Mouse (Mus musculus) layer of hippocampus, adult 11-12 months (tissue): ENCODE results near the gene Gm17657.
A peak's percentile ranks its signal among the peaks of the same experiment; 100 is the strongest.

ENCODE experiments used
- DNase-seq: peaks from one replicate; pipeline ENCODE4 v3.0.0; 2022; ENCODE audit warnings: low spot score

The Gm17657 gene

DNA sequence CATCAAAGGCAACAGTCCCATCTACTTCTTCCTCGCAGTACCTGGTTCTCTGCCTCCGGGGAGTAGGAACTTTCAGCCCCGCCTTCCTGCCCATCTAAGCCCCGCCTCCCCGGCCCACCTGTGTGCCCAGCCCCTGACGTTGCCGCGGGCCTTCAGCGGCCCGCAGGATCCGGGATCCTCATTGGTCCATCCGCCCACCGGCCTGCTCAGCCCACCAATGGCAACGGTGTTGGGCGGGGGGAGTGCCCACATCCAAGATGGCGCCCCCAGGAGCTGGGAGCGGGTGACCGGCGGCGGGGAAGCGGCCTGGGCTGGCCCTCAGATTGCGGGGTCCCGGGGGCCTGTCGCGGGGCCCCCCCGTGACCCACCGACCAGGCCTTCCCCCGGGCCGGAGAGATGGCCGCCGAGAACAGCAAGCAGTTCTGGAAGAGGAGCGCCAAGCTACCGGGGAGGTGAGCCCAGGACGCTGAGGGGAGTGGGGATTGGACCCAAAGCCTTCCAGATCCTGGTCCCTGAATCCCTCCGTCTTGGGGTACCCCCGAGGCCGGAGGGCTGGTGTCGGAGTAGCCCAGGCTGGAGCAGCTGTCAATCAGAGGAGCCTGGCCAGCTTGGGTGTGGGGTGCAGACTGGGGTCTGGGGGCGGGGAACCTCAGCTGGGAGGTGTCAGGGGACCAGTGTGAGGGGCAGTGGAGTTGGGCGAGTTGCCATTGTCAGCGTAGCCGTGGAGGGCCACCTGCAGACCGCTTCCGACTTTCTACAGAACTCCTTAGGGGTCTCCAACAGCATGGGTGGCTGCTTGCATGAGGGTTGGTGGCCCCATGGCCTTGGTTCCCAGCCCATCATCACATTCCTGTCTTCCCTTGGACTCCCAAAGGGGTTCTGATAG, at the start of gene Gm17657, which contains the start of gene Tbc1d22b:
Gm17657 (minus strand) TSS at position 96 of the 886 bp plus-strand sequence.
Tbc1d22b (plus strand) TSS at position 243 of the 886 bp plus-strand sequence.
- peak; percentile 96 for DNase-seq

- DNase-seq = no peak
Measured at GRCm38 (mm10) chr17:29599051-29599450, 49.6 kb upstream of the Gm17657 start.

DNA sequence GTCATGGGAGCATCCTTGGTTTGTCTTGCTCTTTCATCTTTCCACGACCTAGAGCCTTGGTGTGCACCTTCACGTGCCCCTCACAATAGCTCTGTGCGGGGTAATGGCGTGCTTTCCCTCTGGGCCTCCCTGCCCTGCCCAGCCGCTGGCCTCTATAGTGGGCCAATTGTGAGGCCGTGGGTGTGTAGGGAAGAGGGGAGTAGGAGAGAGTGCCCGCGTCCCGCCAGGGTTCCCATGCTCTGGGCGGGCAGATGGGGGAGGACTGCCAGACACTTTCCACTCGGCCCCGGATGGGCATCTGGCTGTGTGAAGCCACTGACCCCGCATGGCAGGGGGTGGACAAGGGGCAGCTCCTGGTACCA, 47.3 kb upstream of the Gm17657 start:
- DNase-seq = no peak

GRCm38 (mm10) chr17:29595891-29596770, 46.7 kb upstream of the Gm17657 start:
- no peak for DNase-seq

GRCm38 (mm10) chr17:29589221-29589898, 39.9 kb upstream of the Gm17657 start:
- peak; percentile 28 for DNase-seq

- no peak for DNase-seq
Measured at GRCm38 (mm10) chr17:29586921-29587320, 37.5 kb upstream of the Gm17657 start.

DNA sequence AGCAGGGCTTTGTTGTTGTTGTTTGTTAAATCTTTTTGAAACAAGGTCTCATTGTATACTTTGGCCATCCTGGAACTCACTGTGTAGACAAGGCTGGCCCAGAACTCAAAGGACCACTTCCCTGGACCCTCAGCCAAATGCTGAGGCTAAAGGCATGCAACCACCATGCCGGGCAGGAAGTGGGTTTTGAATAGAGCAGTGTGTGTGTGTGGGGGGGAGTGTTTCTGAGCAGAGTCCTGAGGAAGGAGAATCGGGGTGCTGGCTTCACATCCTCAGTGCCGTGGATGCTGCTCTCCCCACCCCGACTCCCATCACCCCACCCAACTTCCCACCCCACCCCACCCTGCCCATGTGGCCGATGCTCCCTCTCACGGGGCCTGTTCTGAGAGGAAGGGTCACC, 36.0 kb upstream of the Gm17657 start:
- no peak for DNase-seq

GRCm38 (mm10) chr17:29584737-29585136, 35.3 kb upstream of the Gm17657 start:
- peak; percentile 37 for DNase-seq

- no peak for DNase-seq
Measured at GRCm38 (mm10) chr17:29584306-29584705, 34.9 kb upstream of the Gm17657 start.

DNA sequence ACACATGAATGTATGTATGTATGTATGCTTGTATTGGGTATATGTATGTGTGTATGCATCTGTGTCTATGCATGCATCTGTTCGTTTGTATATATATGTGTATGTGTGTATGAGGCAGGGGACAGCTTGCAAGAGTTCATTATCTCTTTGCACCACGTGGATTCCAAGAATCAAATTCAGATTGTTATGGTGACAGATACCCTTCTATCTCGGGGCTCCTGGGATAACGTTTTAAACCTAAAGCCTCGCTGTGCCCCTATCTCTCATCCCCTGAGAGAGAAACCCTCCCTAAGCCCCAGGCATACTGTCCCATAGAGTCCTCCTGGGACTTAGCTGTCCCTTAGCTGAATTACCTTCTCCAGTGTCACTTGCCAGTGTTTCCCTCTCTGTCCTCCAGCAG, 34.1 kb upstream of the Gm17657 start:
- no peak for DNase-seq

- no peak for DNase-seq
Measured at GRCm38 (mm10) chr17:29579579-29580126, 30.2 kb upstream of the Gm17657 start.

DNA sequence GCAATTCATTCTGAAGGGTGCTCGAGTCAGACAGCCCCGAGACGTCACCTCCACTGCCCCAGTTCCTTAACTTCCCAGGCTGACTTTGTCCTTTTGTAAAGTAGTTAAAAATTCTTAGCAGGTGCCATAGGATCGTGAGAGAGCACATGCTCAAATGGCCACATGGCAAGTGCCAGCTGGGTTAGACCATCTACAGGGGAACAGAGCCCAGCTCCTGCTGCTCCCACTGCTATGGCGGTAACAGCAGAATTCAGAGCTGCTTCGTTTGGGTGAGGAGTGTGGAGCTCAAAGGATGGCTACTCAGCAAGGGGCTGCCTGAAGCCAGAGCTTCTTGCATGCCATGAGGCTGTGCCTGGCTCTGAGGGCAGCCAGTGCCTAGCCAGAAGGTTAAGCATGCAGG, 20.4 kb upstream of the Gm17657 start:
- no peak for DNase-seq

GRCm38 (mm10) chr17:29568435-29568834, 19.0 kb upstream of the Gm17657 start:
- no peak for DNase-seq

DNA sequence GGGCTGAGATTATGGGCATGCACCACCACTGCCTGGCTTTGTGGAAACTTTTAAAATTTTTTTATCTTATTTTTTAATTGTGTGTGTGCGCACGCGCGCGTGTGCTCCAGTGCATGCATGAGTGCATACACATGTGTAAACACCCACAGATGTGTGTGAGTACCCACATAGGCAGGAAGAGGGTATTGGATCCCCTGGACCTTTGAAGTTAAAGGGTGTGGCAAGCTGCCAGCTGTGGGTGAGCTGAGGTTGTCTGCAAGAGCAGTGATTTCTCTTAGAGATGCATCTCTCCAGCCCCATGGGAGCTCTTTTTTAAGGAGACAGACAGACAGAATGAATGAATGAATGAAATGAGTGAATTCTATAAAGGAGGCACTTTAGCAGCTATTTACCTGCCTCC, 16.1 kb upstream of the Gm17657 start:
- DNase-seq = no peak

- DNase-seq = no peak
Measured at GRCm38 (mm10) chr17:29558476-29558875, 9.0 kb upstream of the Gm17657 start.

- no peak for DNase-seq
Measured at GRCm38 (mm10) chr17:29556893-29557292, 7.5 kb upstream of the Gm17657 start.

- no peak for DNase-seq
Measured at GRCm38 (mm10) chr17:29556456-29556855, 7.0 kb upstream of the Gm17657 start.

DNA sequence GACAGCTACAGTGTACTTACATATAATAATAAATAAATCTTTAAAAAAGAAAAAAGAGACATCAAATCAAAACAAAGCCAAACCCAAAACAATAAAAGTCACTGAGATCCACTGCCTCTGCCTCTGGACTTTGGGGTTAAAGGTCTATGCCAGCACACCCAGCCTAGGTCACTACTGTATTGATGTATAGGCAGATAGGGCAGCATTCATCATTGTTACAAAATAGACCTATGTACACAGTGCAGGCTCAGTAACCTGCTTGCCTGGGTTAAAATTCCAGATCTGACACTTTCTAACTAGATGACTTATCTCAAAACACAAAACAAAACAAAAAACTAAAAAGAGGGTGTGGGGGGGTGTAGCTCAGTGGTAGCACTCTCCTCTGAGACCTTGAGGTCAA, 4.7 kb upstream of the Gm17657 start:
- DNase-seq = no peak

- no peak for DNase-seq
Measured at GRCm38 (mm10) chr17:29552162-29552732, 2.8 kb upstream of the Gm17657 start, which contains the start of gene Tmem217. TSS of gene Tmem217 (minus strand) at chr17:29552385.

- DNase-seq = no peak
Measured at GRCm38 (mm10) chr17:29551019-29551418, 1.6 kb upstream of the Gm17657 start.

DNA sequence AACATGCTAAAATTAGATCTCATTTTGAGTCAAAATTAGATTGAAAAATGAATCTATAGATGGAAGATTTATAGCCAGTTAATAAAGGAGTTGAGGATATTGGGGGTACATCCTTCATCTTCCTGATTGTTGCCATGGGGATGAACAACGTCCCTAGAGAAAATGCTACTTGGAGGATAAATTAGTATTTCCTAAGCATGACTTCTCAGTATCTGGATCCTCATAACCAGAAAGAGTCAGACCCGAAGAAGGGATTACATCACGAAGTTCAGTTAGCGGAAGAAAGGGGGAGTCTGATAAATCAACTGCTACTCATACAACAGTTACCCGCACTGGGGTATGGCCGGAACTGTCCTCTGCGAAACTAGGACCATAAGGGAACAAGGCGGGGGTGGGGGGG, 444 bp downstream of the Gm17657 start:
- DNase-seq = no peak

GRCm38 (mm10) chr17:29548494-29548893, 944 bp downstream of the Gm17657 start:
- DNase-seq = no peak
